Mouse (Mus musculus) cerebellum, adult (tissue): ENCODE measurements around the gene Wdr70.

Experiments
- ATAC-seq: cut with Nextera tagmentation; 2 replicates; pipeline ENCODE4 v1.9.2; 2017; ENCODE audit warnings: mild to moderate bottlenecking, moderate library complexity, mixed read lengths; ENCODE audit not compliant: insufficient number of reproducible peaks, low FRiP score, low TSS enrichment

Wdr70 gene

DNA sequence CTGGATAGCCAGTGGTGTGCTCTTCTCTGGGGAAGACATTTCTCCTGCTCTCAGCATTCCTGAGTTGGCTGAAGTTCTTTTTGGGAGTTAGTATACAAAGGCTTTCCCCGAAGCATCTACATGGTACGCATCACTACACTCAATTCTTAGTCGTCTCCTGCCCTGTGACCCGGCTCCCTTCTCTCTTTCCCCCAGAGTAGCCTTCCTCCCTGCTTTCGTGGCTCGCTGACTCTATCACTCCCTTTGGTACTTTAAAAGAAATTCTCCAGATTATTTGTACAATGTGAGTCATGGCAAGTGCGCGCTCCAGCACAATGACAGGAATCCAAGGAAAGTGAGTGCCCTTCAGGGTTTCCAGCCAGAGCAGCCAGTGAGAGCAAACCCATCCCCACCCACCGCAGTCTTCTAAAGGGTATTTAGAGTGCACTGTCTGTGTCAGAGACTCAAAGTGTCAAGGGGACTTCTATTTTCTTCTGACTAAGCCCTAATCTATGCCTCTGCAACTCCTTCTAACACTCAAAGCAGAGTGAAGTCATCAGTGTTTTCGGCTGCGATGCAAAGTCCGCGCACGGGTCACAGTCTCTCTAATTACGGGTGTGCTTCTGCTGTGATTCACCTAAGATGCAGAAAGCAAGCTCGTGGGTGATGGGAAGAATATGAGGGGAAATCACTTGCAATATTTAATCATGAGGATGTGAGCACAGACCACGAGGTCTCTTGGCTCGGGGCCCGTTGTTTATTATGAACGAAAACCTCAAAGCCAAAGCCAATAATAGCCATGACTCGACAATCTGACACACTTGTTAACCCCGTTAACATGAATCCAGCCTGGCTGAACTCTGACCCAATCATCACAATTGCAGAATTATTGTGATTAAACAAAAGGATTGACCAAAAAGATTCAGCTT is 221.2 kb downstream of the Wdr70 start:
- no peak for ATAC-seq

DNA sequence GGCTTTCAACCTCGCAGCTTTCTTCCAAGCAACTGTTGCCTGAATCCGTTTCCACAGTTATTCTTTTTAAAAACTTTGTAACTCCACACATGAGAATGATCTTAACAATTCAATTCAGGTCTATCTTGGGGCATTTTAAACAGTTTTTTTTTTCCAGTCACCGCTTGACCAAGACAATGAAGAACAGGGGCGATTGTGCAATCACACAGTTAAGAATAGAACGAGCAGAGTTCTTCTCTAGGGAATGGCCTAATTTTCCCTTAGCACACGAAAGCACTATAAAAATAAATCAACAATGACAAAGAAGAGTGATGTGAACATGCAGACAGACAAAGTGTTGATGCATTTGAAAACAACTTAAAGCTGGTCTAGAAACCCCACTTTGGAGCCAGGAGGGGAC is 223.1 kb downstream of the Wdr70 start:
- ATAC-seq, result no peak

DNA sequence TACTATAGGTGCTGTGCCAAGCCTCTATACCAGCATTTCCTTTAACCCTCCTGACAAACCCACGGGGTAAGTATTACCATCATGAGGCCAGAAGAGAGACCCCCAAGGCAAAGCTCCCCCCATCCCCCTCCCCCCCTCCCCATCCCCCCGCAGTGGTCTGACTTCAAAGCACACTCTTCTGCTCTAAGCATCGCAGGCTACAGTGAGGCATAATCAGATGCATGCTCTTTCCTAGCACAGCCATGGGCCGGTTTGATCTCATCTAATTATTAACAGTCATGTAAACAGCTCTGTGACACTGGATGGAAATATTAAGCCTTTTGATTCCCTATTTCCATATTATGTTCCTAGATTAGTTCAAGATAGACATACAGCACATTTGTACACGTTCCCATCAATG is 226.5 kb downstream of the Wdr70 start:
- no peak for ATAC-seq

DNA sequence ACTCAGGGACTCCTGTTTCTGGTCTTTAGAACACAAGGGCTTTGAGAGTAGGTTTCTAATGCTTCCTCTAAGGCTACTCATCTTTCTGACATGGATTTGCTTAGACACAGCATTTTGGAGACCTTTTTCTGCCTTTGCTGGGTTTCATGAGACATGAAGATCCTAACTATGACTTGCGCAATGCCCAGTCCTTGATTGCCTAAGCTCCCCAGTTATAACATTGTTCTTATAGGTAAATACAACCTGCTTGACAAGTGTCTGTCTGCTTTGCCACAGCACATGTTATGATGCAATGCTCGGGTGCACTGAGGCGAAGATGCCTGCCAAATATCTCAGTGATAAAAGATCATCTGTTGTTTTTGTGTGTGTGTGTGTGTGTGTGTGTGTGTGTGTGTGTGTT is 233.7 kb downstream of the Wdr70 start:
- ATAC-seq, result no peak

DNA sequence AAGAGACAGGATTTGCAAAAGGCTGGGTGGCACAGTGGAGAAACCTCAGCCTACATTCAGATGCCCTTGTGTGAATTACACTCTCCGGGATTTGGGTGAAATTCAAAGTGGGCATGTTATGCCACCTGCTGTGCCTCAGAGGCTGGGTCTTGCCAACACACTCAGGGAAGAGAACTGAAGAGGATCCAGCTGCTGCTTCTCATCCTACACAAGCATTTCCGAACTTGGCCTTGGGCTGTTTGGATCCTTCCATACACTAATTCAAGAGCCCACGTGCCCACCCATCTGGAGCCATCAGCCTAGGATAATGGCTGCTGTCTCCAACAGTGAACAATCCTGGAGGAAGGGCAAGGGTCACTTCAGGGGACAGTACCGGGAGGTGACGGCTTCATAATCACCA is 235.7 kb downstream of the Wdr70 start:
- ATAC-seq, result no peak

DNA sequence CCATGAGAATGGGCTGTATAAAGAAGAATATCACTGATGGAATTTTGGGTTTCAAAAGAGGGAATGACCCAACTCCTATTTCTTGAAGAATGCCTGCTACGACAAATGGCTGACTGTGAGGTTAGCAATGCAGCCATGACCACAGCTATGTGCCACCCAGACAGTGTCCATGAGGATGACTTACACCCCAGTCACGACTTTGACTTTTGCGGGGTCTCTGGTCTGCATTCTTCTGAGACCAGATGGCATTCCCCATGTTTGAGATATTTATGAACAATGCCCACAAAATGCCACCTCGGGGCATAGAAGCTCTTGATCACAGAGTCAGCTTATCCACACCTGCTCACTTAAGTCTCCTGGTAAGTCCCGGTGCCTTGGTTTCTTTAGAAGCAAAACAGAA is 236.1 kb downstream of the Wdr70 start:
- no peak for ATAC-seq

DNA sequence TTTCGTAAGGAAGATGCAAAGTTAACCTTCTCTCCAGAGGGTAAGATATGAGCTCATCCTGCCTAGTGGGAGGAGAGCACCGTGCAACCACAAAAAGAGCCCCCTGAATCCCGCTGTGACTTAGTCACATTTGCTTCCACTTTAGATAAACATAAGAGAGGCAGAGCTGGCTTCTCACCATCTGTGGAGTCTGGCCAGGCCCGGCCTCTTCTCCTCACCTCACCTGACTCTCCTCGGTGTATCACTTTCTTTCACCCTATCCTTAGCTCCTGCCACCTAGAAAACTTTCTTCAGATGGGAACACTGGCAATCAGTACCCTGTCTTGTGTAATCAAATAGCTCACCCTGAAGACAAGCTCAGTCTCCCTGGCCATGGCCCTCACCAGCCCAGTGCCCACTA is 240.2 kb downstream of the Wdr70 start:
- no peak for ATAC-seq

DNA sequence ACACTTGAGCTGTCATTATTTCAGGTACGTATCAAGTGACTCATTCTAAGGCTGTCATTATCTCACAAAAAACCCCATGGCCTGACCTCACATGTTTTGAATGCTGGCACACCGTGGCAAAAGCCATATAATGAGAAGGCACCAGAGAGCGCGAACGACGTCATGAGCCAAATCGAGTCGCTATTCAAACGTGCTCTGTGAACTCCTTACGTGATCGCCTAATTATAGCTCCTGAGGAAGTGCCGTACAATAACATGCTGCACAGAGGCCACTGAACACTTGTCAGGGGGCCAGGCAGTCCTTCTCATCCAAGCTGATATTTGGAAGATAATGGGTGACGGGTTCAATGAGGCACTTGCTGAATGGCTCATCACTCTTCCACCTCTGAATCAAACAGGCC is 241.6 kb downstream of the Wdr70 start:
- ATAC-seq, result no peak

DNA sequence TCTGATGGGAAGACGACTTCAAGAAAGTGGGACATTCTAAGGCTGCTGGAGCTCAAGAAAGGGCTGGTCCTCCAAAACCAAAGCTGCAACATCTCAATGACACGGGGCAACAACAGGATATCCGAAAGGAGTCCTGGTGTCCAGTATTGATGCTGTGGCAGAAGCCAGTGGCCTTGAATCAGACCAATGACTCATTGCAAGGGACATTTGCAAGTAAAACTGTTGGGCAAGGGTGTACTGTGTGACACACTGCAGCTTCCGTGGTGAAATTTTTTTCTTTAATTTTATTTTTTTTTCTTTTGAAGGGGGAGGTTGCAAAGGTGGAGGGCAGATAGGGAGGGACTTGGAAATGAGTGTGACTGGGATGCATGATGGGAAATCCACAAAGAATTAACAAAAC is 256.6 kb downstream of the Wdr70 start:
- no peak for ATAC-seq

DNA sequence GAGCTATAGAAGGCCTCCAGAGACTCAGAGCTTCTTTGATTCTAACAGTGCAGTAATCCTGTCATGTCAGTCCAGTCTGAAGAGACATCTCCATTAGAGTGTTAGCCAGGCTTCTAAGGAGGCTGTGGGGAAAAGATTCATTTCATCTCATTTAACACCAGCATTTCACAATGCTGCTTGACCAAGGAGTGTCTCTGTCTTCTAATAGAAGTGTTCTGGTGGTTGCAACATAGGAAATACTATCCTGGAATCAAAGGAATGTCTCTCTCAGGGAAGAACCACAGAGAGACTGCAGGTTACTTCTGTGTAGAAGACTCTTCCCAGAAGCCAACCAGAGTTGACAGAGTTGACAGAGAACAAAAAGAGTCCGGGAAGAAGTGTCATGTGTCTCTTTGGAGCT is 257.3 kb downstream of the Wdr70 start:
- ATAC-seq, result no peak

DNA sequence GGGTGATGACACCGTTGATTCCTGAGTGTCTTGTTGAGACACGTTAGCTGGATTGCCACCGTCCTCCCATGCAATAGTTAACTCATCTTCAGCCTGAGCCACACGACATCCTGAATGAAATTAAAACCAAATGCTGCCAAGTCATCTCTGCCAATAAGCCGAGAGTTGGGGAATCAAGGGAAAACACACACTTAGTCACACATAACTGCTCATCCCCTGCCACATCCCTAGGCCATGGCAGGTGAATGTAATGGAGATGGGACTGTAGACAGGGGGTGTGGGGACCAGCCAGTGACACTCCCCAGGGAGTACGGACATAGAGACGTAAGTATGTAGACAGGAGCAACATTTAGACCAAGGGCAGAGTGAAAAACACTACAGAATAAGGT is 260.1 kb downstream of the Wdr70 start:
- no peak for ATAC-seq

DNA sequence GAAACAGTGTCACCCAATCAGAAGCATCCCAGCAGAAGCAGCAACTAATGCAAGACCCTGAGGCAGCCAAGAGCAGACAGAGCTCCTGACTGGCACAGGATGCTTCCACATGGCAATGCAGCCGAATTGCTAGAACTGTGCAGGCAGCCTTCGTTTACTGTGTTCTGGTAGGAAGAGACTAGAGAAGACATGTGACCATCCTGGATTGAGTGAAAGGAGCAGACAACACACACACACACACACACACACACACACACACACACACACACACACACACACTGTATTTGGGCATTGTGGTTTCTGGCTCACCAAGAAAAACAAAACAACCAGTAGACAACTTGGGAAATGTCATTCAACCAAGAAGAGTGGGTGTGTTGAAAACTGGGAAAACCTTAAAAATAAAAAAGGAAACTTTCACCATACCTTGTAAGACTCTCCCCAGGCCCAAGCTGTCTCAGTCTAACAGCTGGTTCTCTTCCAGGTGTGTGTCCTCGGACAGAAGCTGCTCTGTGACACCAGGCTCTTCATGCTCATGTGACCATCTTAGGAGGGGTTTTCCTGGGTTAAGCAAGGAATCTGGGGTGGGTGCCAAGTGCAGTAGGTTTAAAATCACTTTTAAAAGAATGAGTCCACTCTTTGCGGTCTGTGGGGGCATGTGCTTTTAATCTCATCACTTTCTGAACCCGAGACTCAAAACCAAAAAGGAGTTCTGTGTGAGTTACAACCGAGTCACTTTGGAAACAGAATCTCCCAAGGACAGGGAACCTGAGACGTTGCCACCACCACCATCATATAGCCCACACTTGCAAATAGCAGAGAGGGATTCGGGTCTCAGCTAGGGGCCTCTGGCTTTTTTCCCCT is 260.7 kb downstream of the Wdr70 start:
- no peak for ATAC-seq

DNA sequence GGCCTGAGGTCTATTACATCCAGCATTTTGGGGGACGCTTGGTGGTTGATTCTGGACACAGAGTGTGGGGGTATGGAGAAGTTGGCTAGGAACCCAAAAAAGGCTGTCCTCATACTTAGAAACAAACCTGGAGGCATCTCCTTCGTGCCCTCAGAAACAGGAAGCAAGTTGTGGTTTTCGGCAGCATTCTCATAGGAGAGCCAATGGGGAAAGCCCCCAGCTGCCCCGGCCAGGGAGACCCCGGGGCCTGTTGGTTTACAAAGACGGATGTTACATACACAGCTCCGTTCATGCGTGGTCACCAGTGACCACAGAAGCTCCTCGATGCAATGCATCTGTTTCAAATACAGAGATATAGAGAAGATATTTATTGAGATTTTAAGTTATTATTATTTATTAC is 263.6 kb downstream of the Wdr70 start:
- no peak for ATAC-seq

DNA sequence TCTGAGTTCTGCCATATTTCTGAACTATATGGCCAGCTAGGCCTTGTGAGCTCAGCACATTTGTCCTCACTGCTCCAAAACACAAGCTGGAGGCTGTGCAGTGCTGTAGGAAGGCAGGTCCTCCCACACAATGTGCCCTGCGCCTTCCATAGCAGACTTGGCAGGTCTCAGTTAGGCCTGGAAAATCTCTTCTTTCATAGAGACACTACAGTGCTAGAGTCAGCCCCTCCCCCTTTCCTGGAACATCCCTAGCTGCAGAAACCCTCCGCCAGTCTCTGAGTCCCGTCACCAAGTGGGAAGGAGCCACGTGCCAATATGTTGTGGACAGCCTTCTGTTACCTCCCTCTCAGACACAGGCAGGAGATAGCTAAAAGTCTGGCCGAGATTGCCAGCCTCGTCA is 273.5 kb downstream of the Wdr70 start:
- ATAC-seq, result no peak

DNA sequence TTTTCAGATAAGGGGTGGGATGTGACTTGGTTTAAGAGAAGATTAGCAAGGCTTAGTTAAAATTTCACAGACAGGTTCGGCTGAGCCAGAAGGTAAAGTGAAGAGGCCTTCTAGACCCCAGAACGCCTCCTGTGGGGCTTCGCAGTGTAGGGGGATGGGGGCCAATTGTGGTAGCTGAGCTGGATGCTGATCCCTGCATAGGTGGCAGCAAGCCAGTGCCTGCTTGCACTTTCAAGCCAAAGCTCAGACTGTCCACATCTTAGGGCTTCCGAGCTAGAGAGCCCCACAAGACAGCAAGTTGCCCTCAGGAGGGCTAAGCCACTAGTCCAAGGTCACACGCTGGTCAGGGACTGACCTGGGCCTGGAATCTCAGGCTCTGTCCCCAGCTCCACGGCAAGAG is 275.1 kb downstream of the Wdr70 start:
- no peak for ATAC-seq
